Mouse (Mus musculus) bone marrow macrophage, adult 2 months (primary cell): ENCODE data around the gene Slc25a5.

ENCODE experiments used
- CTCF ChIP-seq: IDR thresholded peaks from 2 replicates; pipeline ENCODE4 v1.5.1; 2012; ENCODE audit warnings: low read depth, mild to moderate bottlenecking, low read length, moderate library complexity
- POLR2A ChIP-seq: IDR thresholded peaks from 2 replicates; pipeline ENCODE4 v1.6.1; 2012; ENCODE audit warnings: mild to moderate bottlenecking, low read depth, low read length, borderline replicate concordance

DNA sequence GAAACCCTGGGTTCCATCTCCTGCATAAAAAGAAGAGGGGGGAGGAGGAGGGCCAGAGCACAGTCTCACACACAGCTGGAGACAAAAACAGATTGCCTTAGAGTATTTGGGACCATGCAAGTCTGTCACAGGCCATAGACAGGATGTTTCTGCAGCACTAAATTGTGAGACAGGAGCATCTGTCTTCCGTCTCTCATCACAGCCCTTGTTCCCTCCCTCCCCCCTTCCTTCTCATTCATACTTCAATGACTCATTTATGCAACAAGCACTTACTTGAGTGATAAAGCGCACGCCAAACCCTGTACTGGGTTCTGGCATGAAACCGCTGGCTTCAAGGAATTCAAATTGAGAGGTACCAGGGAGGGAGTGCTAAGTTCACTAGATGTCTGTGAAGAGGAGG lies 36.2 kb downstream of the Slc25a5 start:
- TF ChIP-seq POLR2A, result no peak
- TF ChIP-seq CTCF, result no peak
